ENCODE assay signal across 8 mouse cellular contexts in genomic region chr1:167942037-167942470, GRCm38 (mm10).
DNase-seq lines count a peak whose midpoint lies in the region; ATAC-seq and TF ChIP-seq lines count a peak whose summit lies in the region.

No protein-coding gene starts in this region.

- 0 out of 2 replicates have a peak overlapping the region, but pooled peaks have one; percentile 16 for H3K4me2 ChIP-seq in hindbrain, embryonic 14.5 days (replicated peaks)
- no peak overlapping the region for H3K4me2 ChIP-seq in hindbrain, embryonic 12.5 days (replicated peaks)
- H3K4me2 ChIP-seq in intestine, postnatal 0 days (replicated peaks; ENCODE audit: low read depth) = no peak overlapping the region

- no peak overlapping the region for H3K27ac ChIP-seq in hindbrain, embryonic 14.5 days
- H3K27ac ChIP-seq in hindbrain, embryonic 12.5 days = no peak overlapping the region
- no peak overlapping the region for H3K27ac ChIP-seq in intestine, postnatal 0 days (ENCODE audit: low read depth, low read length)

- DNase-seq in hindbrain, embryonic 14.5 days (ENCODE audit: low spot score) = peak; percentile 86
- DNase-seq in ES-CJ7 (ENCODE audit: low read depth, low spot score) = peak; percentile 62
- DNase-seq in brain, adult 2 months (ENCODE audit: low read depth, low spot score) = peak; percentile 82
- DNase-seq in c-Kit-positive CD71-positive TER-119-positive erythroid progenitor cells, embryonic 14.5 days (ENCODE audit: low spot score) = no peak
- no peak for DNase-seq in left cerebral cortex, postnatal 4 days
- no peak for DNase-seq in spleen, adult 18-20 months

- H3K9ac ChIP-seq in hindbrain, embryonic 14.5 days = no peak overlapping the region
- no peak overlapping the region for H3K9ac ChIP-seq in hindbrain, embryonic 12.5 days
- H3K9ac ChIP-seq in intestine, postnatal 0 days (ENCODE audit: low read depth, low read length) = no peak overlapping the region

- whole genome bisulfite sequencing in hindbrain, embryonic 14.5 days = 27% methylated on average over 8 of the region's 8 CpGs
- WGBS in hindbrain, embryonic 12.5 days = 47% methylated on average over 8 of the region's 8 CpGs
- 48% methylated on average over 8 of the region's 8 CpGs for WGBS in intestine, postnatal 0 days

- TF ChIP-seq CTCF in intestine, postnatal 0 days (IDR thresholded peaks at IDR 0.05; ENCODE audit: low read depth) = peak; percentile 81

- no peak for ATAC-seq in hindbrain, embryonic 14.5 days (ENCODE audit: low FRiP score)
- no peak for ATAC-seq in hindbrain, embryonic 12.5 days (ENCODE audit: low FRiP score)
- ATAC-seq in intestine, postnatal 0 days = no peak

- no peaks in the 10 kb centered on the region for H3K9me3 ChIP-seq in hindbrain, embryonic 14.5 days (ENCODE audit: control insufficient read depth, low read length)
- H3K9me3 ChIP-seq in hindbrain, embryonic 12.5 days (replicated peaks) = no peaks in the 10 kb centered on the region
- H3K9me3 ChIP-seq in intestine, postnatal 0 days (ENCODE audit: control insufficient read depth) = no peaks in the 10 kb centered on the region

- no peaks in the 10 kb centered on the region for H3K27me3 ChIP-seq in hindbrain, embryonic 14.5 days (ENCODE audit: control insufficient read depth, insufficient read depth, low read length)
- H3K27me3 ChIP-seq in hindbrain, embryonic 12.5 days = no peaks in the 10 kb centered on the region
- no peaks in the 10 kb centered on the region for H3K27me3 ChIP-seq in intestine, postnatal 0 days (replicated peaks; ENCODE audit: control insufficient read depth, insufficient read depth, low read length)

- H3K36me3 ChIP-seq in hindbrain, embryonic 14.5 days (replicated peaks; ENCODE audit: control insufficient read depth, insufficient read depth) = no peaks in the 10 kb centered on the region
- no peaks in the 10 kb centered on the region for H3K36me3 ChIP-seq in hindbrain, embryonic 12.5 days
- no peaks in the 10 kb centered on the region for H3K36me3 ChIP-seq in intestine, postnatal 0 days (ENCODE audit: control insufficient read depth, insufficient read depth)

- intact Hi-C loops in left cerebral cortex, postnatal 4 days (cut with DNase I) = loop anchor here (5.0 to 10.0 kb wide), 5 partner anchors 123 to 1515 kb away; no protein-coding TSS in a partner anchor

- no peak overlapping the region for H3K4me3 ChIP-seq in hindbrain, embryonic 14.5 days (replicated peaks; ENCODE audit: low read length)
- H3K4me3 ChIP-seq in hindbrain, embryonic 12.5 days = no peak overlapping the region
- no peak overlapping the region for H3K4me3 ChIP-seq in intestine, postnatal 0 days (ENCODE audit: low read depth, low read length)

- no peaks in the 10 kb centered on the region for H3K4me1 ChIP-seq in hindbrain, embryonic 14.5 days (replicated peaks; ENCODE audit: control insufficient read depth, insufficient read depth, low read length)
- no peaks in the 10 kb centered on the region for H3K4me1 ChIP-seq in hindbrain, embryonic 12.5 days
- no peaks in the 10 kb centered on the region for H3K4me1 ChIP-seq in intestine, postnatal 0 days (replicated peaks; ENCODE audit: control insufficient read depth, insufficient read depth, low read length)

Comparison
In these comparisons a context has a peak if more than half of its experiments do, and no peak if none do; other contexts are left out.
1. DNase-seq: peak in hindbrain, embryonic 14.5 days (single experiment), ES-CJ7 (single experiment) and brain, adult 2 months (single experiment); none in c-Kit-positive CD71-positive TER-119-positive erythroid progenitor cells, embryonic 14.5 days (single experiment), left cerebral cortex, postnatal 4 days (single experiment) and spleen, adult 18-20 months (0 of 2).